17 mouse cellular contexts compared by ENCODE assay signal in the genomic region with DNA sequence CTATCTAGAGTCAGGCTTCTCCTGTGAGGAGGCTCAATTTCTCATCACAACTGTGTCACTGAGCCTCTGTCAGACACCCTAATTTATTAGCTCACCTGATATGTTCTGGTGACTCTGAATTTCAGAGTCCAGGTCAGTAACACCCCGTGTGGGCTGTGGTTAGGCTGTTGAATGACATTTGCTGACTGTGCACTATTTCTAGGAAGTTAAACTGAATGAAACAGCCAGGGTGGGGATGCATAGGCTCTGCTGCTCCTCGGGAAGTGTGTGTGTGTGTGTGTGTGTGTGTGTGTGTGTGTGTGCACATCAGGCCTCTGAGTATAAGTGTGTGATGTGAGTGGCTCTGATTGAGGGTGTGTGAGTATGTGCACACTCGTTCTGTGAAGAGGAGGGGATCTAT. TPM values are rescaled to one million over a fixed set of nuclear protein-coding genes. Genes with fewer than 3 reads are reported as not detected.
DNase-seq lines count a peak whose midpoint lies in the region; ATAC-seq and TF ChIP-seq lines count a peak whose summit lies in the region.
"Had no signal": no experiment of that assay in that cellular context is flagged by ENCODE, and none has a peak within 500 bp of the region (broad histone marks: within the 10 kb centered on the region; RNA-seq: fewer than 3 reads in every experiment).

No protein-coding gene starts in this region.

- no peak overlapping the region for H3K4me2 ChIP-seq in lung, embryonic 14.5 days
- 0 out of 2 replicates have a peak overlapping the region, but pooled peaks have one; percentile 3 for H3K4me2 ChIP-seq in intestine, postnatal 0 days (replicated peaks; ENCODE audit: low read depth)
- H3K4me2 ChIP-seq: midbrain, embryonic 12.5 days had no signal

- no peaks in the 10 kb centered on the region for H3K36me3 ChIP-seq in heart, embryonic 10.5 days
- H3K36me3 ChIP-seq in lung, embryonic 14.5 days (ENCODE audit: insufficient read depth), result no peaks in the 10 kb centered on the region
- H3K36me3 ChIP-seq in intestine, postnatal 0 days (ENCODE audit: control insufficient read depth, insufficient read depth), result no peaks in the 10 kb centered on the region
- H3K36me3 ChIP-seq: midbrain, embryonic 12.5 days had no signal

- 0 out of 2 replicates have a peak overlapping the region, but pooled peaks have one; percentile 6 for H3K27ac ChIP-seq in heart, embryonic 10.5 days
- no peak overlapping the region for H3K27ac ChIP-seq in lung, embryonic 14.5 days (ENCODE audit: low read depth)
- no peak overlapping the region; the same call in 1 of the 2 replicates for H3K27ac ChIP-seq in intestine, postnatal 0 days (ENCODE audit: low read depth, low read length)
- H3K27ac ChIP-seq: hindbrain, postnatal 0 days; midbrain, embryonic 12.5 days had no signal

- no peaks in the 10 kb centered on the region for H3K27me3 ChIP-seq in heart, embryonic 10.5 days (ENCODE audit: insufficient read depth, poor library complexity, severe bottlenecking)
- H3K27me3 ChIP-seq in lung, embryonic 14.5 days (ENCODE audit: insufficient read depth, low read length), result no peaks in the 10 kb centered on the region
- no peaks in the 10 kb centered on the region for H3K27me3 ChIP-seq in intestine, postnatal 0 days (replicated peaks; ENCODE audit: control insufficient read depth, insufficient read depth, low read length)

- 55% methylated on average over 3 of the region's 3 CpGs for WGBS in heart, embryonic 10.5 days
- WGBS in lung, embryonic 14.5 days, result 37% methylated on average over 3 of the region's 3 CpGs
- 31% methylated on average over 3 of the region's 3 CpGs for WGBS in intestine, postnatal 0 days

- no peak overlapping the region for H3K4me3 ChIP-seq in heart, embryonic 10.5 days
- no peak overlapping the region for H3K4me3 ChIP-seq in lung, embryonic 14.5 days (ENCODE audit: low read depth, low read length)
- no peak overlapping the region for H3K4me3 ChIP-seq in intestine, postnatal 0 days (ENCODE audit: low read depth, low read length)
- H3K4me3 ChIP-seq: erythroblast, embryonic 14.5 days; midbrain, embryonic 12.5 days had no signal

- DNase-seq in heart, embryonic 10.5 days (ENCODE audit: low spot score), result no peak
- no peak for DNase-seq in heart, adult 8-10 months (ENCODE audit: low spot score)
- DNase-seq in lung, embryonic 14.5 days, result no peak
- DNase-seq in lung, postnatal 4 days, result no peak
- no peak for DNase-seq in frontal cortex, postnatal 36 days (ENCODE audit: low spot score in 2 of 2)
- DNase-seq in adipocyte (ENCODE audit: low spot score), result no peak
- DNase-seq in left cerebral cortex, postnatal 10 days (ENCODE audit: extremely low spot score in 1 of 2, low spot score in 2 of 2), result no peak
- DNase-seq: cerebellum, adult 18-20 months; gastrocnemius, postnatal 10 days; heart, postnatal 10 days; layer of hippocampus, postnatal 36 days; lung, adult 2 months had no signal

- H3K9ac ChIP-seq in lung, embryonic 14.5 days, result no peak overlapping the region
- no peak overlapping the region for H3K9ac ChIP-seq in intestine, postnatal 0 days (ENCODE audit: low read depth, low read length)
- H3K9ac ChIP-seq: midbrain, embryonic 12.5 days had no signal

- intact Hi-C loops in left cerebral cortex, postnatal 10 days (cut with DNase I), result no loop called here

- no peaks in the 10 kb centered on the region for H3K9me3 ChIP-seq in heart, embryonic 10.5 days
- H3K9me3 ChIP-seq in lung, embryonic 14.5 days (ENCODE audit: low read depth, low read length), result no peaks in the 10 kb centered on the region
- no peaks in the 10 kb centered on the region for H3K9me3 ChIP-seq in intestine, postnatal 0 days (ENCODE audit: control insufficient read depth)
- H3K9me3 ChIP-seq: midbrain, embryonic 12.5 days had no signal

- peaks cover 11% of the 10 kb centered on the region for H3K4me1 ChIP-seq in heart, embryonic 10.5 days
- H3K4me1 ChIP-seq in lung, embryonic 14.5 days (ENCODE audit: insufficient read depth), result no peaks in the 10 kb centered on the region
- H3K4me1 ChIP-seq in intestine, postnatal 0 days (replicated peaks; ENCODE audit: control insufficient read depth, insufficient read depth, low read length), result no peaks in the 10 kb centered on the region
- H3K4me1 ChIP-seq: midbrain, embryonic 12.5 days had no signal

- ATAC-seq in lung, embryonic 14.5 days (ENCODE audit: insufficient read depth), result peak; percentile 47; the same call in 1 of the 2 replicates
- peak; percentile 63 for ATAC-seq in intestine, postnatal 0 days
- ATAC-seq: forebrain, embryonic 16.5 days; hindbrain, postnatal 0 days had no signal

- no peak for TF ChIP-seq CTCF in lung, embryonic 14.5 days (IDR thresholded peaks at IDR 0.05; ENCODE audit: low read depth)
- no peak for TF ChIP-seq CTCF in intestine, postnatal 0 days (IDR thresholded peaks at IDR 0.05; ENCODE audit: low read depth)

RNA-seq across cellular contexts. Expression of gene Diexf, which starts 8.6 kb away (rescaled TPM):
- 5.2 and 8.7 TPM in 2 replicates for polyA plus RNA-seq in heart, embryonic 10.5 days (2016; fragmentation: Nextera tagmentation; extraction: Ambion mirVana)
- 1 to 10 TPM; 7.4 to 9.8 (median 9.0) TPM for total RNA-seq in heart, adult 8-10 months (2022)
- 9.0 and 9.5 TPM in 2 replicates for polyA plus RNA-seq in lung, embryonic 14.5 days (2014; fragmentation: Nextera tagmentation; extraction: Ambion mirVana)
- polyA plus RNA-seq in intestine, postnatal 0 days (2015; fragmentation: Nextera tagmentation; extraction: Ambion mirVana), result 1.7 and 1.8 TPM in 2 replicates
- 10 to 100 TPM; 15.0 to 17.8 TPM for total RNA-seq in left cerebral cortex, postnatal 10 days (2021)

RNA-seq across cellular contexts. Expression of gene Irf6, which starts 14.2 kb away (rescaled TPM):
- polyA plus RNA-seq in heart, embryonic 10.5 days (2016; fragmentation: Nextera tagmentation; extraction: Ambion mirVana), result 3.1 and 4.7 TPM in 2 replicates
- 1 to 10 TPM; 1.2 to 2.7 (median 1.8) TPM for total RNA-seq in heart, adult 8-10 months (2022)
- 12.0 and 12.3 TPM in 2 replicates for polyA plus RNA-seq in lung, embryonic 14.5 days (2014; fragmentation: Nextera tagmentation; extraction: Ambion mirVana)
- 47.8 and 48.3 TPM in 2 replicates for polyA plus RNA-seq in intestine, postnatal 0 days (2015; fragmentation: Nextera tagmentation; extraction: Ambion mirVana)
- total RNA-seq in left cerebral cortex, postnatal 10 days (2021), result 1 to 10 TPM; 1.8 to 2.8 TPM
- polyA plus RNA-seq: erythroblast, embryonic 14.5 days had no signal

RNA-seq across cellular contexts. Expression of gene A130010J15Rik, which starts 29.2 kb away (rescaled TPM):
- 15.3 and 16.5 TPM in 2 replicates for polyA plus RNA-seq in heart, embryonic 10.5 days (2016; fragmentation: Nextera tagmentation; extraction: Ambion mirVana)
- total RNA-seq in heart, adult 8-10 months (2022), result 1 to 10 TPM; 3.9 to 5.5 (median 4.8) TPM
- 14.1 and 16.0 TPM in 2 replicates for polyA plus RNA-seq in lung, embryonic 14.5 days (2014; fragmentation: Nextera tagmentation; extraction: Ambion mirVana)
- 7.2 and 8.0 TPM in 2 replicates for polyA plus RNA-seq in intestine, postnatal 0 days (2015; fragmentation: Nextera tagmentation; extraction: Ambion mirVana)
- total RNA-seq in left cerebral cortex, postnatal 10 days (2021), result 1 to 10 TPM; 4.6 to 5.4 TPM
- polyA plus RNA-seq: erythroblast, embryonic 14.5 days had no signal
